Mouse (Mus musculus) heart, postnatal 36 days (tissue): ENCODE data around the gene Sel1l2. TPM values are rescaled to one million over a fixed set of nuclear protein-coding genes. Genes with fewer than 3 reads are reported as not detected.
"Not testable (repeated sequence)": the region's sequence is repeated elsewhere in the genome, so short reads cannot be mapped to it uniquely, and the experiment has no call there.

Source experiments
- DNase-seq, 2 experiments: peaks; one replicate each; pipeline ENCODE4 v3.0.0; 2021 to 2022
- intact Hi-C: fragments of 180-260 bp; cut with DNase I; formaldehyde crosslinking; loops from one replicate; pipeline ENCODE4 v1.15.1; 2025
- total RNA-seq, 2 experiments: library from RNA; stranded (reverse); gene quantifications; 2 replicates each; pipeline ENCODE4 v1.2.3; 2021

Sel1l2 gene
- total RNA-seq, 2 experiments from 2014 or later = not detected

DNA sequence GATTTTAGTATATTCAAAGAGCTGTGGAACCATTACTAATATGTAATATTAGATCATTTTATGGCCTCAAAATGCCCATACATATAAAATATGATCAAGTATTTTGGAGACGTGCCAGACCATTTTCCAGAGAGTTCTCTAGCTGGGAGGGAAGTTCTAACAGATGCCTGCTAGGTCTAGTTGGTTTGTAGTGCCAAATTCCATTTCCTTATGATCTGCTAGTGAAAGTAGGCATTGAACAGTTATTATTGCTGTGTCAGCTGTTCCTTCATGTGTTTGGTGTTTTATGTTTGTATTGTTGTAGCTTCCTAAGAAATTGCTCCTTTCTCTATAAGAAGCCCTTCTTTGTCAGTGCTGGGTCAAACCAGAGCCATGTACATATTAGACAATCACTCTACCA is 173.5 kb downstream of the Sel1l2 start:
- no peak for DNase-seq
- intact Hi-C loops = no loop called here

DNA sequence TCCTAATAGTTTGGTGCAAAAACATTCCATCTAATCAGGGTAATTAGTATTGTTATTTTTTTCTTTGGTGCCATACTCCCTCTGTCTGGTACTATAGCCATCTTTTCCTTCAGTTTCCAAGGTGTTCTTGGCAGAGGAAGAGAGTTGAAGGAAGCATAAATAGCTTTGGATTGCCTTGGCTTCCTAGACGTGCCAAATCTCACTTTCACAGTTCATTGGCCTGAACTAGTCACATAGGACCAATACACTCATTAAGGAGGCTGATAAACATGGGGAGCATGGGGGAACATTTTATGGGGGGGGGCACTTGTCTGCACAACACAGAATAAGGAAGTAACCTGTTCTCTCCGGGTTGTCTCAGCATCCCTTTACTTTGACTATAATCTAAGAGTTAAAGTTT is 174.1 kb downstream of the Sel1l2 start:
- intact Hi-C loops = no loop called here
- no peak for DNase-seq

- intact Hi-C loops = no loop called here
- DNase-seq = no peak
Measured at GRCm38 (mm10) chr2:140214519-140215027, 174.9 kb downstream of the Sel1l2 start.

DNA sequence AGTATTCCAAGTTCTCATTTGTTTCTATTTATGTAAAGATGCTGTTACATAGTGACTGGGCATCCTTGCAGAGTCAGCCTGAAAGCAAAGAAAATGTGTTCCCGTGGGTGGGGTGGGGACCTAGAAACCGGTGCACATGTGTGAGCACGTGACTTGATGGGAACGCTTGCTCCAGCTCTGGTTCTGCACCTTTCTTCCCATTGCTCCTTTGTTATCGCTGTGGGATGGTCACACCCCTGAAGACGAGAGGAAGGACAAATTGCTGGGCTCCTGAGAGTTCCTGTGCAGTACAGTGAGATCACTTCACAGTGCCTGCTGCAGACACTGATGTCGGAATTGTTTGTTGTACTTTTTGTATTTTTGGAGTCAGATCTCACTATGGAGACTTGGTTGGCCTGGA is 185.8 kb downstream of the Sel1l2 start:
- no peak for DNase-seq
- intact Hi-C loops = no loop called here

DNA sequence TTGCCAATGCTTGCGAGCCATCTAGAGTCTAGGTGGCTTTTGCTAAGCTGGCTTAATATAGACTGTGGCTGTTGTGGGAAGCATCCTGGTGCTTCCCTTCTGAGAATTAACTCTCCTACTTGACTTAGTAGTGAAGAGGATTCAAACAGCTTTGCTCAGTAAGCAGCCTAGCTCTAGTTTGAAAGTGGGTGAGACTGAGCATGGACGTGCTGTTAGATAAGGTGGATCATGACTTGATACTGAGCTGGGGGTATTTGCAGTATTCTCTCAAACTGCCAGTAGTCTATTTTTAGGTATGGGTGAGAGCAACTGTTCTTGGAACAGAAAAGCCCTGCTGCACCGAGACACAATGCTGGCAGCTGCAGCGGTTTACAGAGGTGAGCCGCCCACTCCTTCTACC is 186.9 kb downstream of the Sel1l2 start:
- peak in 1 of 2 experiments; percentile 1 for DNase-seq
- intact Hi-C loops = no loop called here

- intact Hi-C loops = loop anchor here (2.0 kb wide), 1 partner anchor 226 kb away; no protein-coding TSS in a partner anchor
- no peak for DNase-seq
Measured at GRCm38 (mm10) chr2:140200713-140201112, 188.8 kb downstream of the Sel1l2 start.

DNA sequence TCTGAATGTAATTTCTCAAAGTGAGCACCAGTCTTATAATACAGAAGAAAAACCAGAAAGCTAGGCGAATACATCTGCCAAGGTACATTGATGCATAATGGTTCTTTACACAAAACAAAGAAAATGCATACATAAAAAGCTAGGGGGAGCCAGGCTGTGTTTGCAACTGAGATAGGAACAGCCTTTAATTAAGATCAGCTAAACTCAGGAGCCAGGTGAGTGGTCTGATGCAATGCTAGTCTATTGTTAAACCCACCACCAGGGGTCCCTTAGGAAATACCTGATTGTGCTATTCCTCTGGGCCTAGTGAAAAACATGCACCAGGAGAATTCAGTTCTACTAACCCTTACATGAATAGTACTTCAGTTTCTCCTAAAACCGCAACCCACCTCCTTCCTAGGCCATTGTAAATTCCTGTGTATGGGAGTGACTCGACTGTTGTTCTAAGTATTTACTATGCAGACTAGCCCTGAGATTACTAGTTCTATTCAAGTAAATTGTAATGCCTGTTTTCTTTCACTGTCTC is 203.8 kb downstream of the Sel1l2 start:
- intact Hi-C loops, DNase-seq: not testable (repeated sequence)

Other genes with a start within 250 kb of the Sel1l2 start
- gene Gm17374, start 237.7 kb downstream of the Sel1l2 start, total RNA-seq = not detected
- gene Esf1, start 219.1 kb downstream of the Sel1l2 start, total RNA-seq = 10 to 100 TPM; 11.7 to 11.8 TPM
- gene Ndufaf5, start 219.1 kb downstream of the Sel1l2 start, total RNA-seq = 10 to 100 TPM; 32.6 to 41.2 TPM
- 1 to 10 TPM; 7.8 to 8.6 TPM for gene Macrod2, start 5.6 kb upstream of the Sel1l2 start, total RNA-seq